Mouse (Mus musculus): Measurements from ENCODE around the gene Sdhaf4. TPM values are rescaled to one million over a fixed set of nuclear protein-coding genes. Genes with fewer than 3 reads are reported as not detected.

The Sdhaf4 gene
- polyA plus RNA-seq (2016; fragmentation: Nextera tagmentation; extraction: Ambion mirVana): 107 and 110 TPM in 2 replicates

DNA sequence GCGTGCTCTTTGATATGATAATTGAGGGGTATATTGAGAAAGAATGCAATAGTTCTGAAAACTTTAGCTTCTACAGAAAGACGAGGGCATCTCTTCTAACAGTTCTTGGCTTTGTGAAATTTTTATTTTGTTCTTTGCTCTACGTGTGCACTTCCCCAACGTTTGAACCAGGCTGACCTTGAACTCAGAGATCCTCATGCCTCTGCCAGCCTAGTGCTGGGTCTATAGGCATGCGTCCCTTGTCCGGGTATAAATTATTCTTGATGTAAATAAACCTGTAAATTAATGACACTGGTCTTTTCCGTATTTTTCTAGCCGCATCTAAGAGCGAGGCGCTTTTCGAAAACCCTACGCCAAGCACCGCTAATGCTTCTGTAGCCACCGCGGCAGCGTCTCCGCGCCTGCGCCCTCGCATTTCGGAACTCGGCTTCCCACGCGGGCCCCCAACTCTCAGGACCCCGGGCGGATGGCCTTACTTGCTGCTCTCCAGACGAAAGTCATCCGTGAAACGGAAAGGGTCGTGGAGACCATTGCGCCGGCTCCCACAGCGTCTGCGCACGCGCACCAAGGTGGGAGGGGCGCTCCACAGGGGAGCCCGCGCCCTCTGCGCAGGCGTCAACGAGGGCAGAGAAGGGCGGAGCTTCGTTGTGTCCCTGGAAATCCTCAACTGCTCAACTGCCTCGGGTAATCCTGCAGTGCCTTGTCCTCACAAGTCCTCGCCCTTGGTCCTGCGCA is at the start of gene Sdhaf4:
Sdhaf4 (minus strand) TSS at position 587 of the 735 bp plus-strand sequence.
- ATAC-seq (ENCODE audit: low FRiP score): peak; percentile 98
- Histone ChIP-seq H3K4me1 (peaks cover 5% of the 10 kb centered on the region), H3K27ac (peak within 1 kb of the TSS; percentile 89), H3K9me3 (no peaks in the 10 kb centered on the region), H3K9ac (peak within 1 kb of the TSS; percentile 70), H3K27me3 (no peaks in the 10 kb centered on the region), H3K4me2 (peak within 1 kb of the TSS; percentile 60), H3K4me3 (replicated peaks) (peak within 1 kb of the TSS; percentile 61), H3K36me3 (replicated peaks) (peaks cover 25% of the 10 kb centered on the region)
- 1% methylated on average over 47 of the region's 47 CpGs for WGBS

DNA sequence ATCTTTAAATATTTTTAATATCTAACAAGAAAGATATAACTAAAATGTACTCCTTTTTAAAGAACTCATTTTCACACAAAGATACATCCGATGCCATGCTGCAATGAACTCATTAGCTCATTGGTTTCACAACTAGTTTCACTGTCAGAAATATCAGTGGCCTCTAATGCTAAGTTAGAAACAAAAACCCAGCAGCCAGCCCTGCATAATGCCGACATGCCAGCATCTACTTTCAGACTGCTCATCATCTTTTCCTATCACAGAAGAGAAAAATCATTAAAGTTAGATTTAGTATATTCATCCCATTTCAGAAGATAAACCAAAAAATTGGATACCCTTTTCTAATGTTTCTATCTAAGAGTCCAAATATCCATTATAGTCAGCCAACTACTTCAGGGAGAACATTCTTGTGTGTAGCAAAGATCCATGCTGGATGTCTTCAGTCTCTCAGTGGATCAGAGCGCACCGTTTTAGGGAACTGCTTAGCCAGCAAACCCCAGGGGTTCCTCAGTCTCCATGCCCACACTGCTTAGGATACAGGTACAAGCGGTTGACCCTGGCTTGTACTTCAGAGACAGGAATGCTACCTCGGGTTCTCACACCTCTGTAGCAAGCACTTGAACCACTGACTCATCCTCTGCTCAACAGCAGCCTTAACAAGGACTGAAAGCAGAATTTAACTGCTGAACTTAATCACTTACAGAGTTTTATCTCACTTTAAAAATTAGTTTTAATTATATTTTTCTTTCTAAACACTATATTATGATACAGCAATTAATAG is 41.5 kb upstream of the Sdhaf4 start:
- H3K27me3 ChIP-seq: no peaks in the 10 kb centered on the region
- H3K36me3 ChIP-seq (replicated peaks): no peaks in the 10 kb centered on the region
- H3K4me1 ChIP-seq: no peaks in the 10 kb centered on the region
- H3K9me3 ChIP-seq: no peaks in the 10 kb centered on the region
- H3K27ac ChIP-seq: no peak overlapping the region
- H3K9ac ChIP-seq: no peak overlapping the region
- H3K4me2 ChIP-seq: no peak overlapping the region
- no peak for ATAC-seq (ENCODE audit: low FRiP score)
- no peak overlapping the region for H3K4me3 ChIP-seq (replicated peaks)
- WGBS: 77% methylated on average over 6 of the region's 6 CpGs

DNA sequence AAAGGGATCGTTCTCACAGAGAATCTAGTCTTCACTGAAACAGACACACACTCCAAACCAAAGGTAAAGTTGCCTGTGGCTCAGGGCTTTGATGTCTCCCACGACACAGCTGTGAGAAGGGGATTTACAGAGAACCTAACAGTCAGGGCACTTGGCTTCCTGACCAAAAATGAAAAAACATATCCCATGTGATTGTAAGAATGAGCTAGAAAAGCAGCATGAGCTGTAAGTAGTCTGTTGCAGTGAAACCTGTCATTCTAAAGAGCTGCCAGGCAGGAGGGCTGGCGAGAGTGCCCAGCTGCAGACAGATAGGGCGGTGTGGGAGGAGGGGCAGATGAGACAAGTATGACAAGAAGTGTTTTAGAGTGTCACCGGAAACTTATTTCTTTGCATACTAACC is 40.2 kb upstream of the Sdhaf4 start:
- no peak for ATAC-seq (ENCODE audit: low FRiP score)
- no peaks in the 10 kb centered on the region for H3K9me3 ChIP-seq
- no peaks in the 10 kb centered on the region for H3K36me3 ChIP-seq (replicated peaks)
- 73% methylated on average over 5 of the region's 5 CpGs for WGBS
- no peaks in the 10 kb centered on the region for H3K27me3 ChIP-seq
- H3K27ac ChIP-seq: no peak overlapping the region
- no peak overlapping the region for H3K4me2 ChIP-seq
- no peak overlapping the region for H3K9ac ChIP-seq
- no peaks in the 10 kb centered on the region for H3K4me1 ChIP-seq
- no peak overlapping the region for H3K4me3 ChIP-seq (replicated peaks)

DNA sequence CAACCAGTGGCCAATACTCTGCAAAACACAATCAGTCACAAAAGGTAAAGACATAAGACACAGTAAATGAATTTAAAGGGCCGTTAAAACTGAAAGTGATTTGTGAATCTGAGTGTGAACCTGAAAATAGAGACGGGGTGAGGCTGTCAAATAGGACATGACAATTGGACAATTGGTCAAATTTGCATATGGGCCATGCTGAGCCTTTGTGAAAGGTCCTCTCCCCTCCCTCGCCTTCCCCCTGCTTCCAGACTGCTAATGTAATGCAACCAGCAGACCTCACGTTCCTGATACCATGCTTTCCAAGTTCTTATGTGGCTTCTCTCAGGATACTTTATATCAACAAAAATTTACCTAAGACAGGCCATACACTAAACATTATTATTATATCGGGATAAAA is 37.6 kb upstream of the Sdhaf4 start:
- no peaks in the 10 kb centered on the region for H3K27me3 ChIP-seq
- H3K4me1 ChIP-seq: no peaks in the 10 kb centered on the region
- 35% methylated on average over 5 of the region's 5 CpGs for WGBS
- H3K9me3 ChIP-seq: no peaks in the 10 kb centered on the region
- no peak overlapping the region for H3K27ac ChIP-seq
- no peak for ATAC-seq (ENCODE audit: low FRiP score)
- H3K36me3 ChIP-seq (replicated peaks): no peaks in the 10 kb centered on the region
- H3K9ac ChIP-seq: no peak overlapping the region
- no peak overlapping the region for H3K4me2 ChIP-seq
- no peak overlapping the region for H3K4me3 ChIP-seq (replicated peaks)

DNA sequence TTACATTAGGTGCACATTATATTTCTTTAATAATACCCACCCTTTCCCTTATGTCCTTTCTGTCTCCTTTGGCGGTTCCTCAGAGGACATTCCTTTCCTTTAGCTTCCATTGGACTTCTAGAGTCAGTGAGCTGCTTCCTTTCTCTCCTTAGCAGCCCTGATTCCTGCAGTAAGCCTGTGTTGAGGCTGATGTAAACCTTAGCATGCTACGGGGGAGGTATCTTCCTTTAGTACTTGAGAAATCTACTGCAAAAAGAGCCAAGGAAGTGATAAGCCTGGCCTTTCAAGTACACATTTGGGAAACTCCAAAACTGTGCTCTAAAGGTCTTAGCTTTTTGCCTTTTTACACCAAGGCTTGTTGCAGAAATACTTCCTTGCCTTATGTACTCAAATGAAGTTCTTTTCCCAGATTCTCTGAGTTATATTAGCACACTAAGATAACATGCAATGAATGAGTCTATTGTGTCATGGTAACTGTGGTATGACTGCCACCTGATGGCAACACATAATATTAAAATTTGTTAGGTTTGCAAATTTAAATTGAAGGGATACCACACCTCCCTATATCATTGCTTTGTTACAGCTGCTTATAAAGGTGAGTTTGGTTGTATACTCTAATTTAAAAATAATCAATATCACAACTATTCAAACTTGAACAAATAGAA is 28.4 kb upstream of the Sdhaf4 start:
- Histone ChIP-seq H3K27me3 (no peaks in the 10 kb centered on the region), H3K4me3 (replicated peaks) (no peak overlapping the region), H3K9me3 (no peaks in the 10 kb centered on the region), H3K4me1 (no peaks in the 10 kb centered on the region), H3K27ac (no peak overlapping the region), H3K36me3 (replicated peaks) (peaks cover 12% of the 10 kb centered on the region), H3K9ac (no peak overlapping the region), H3K4me2 (no peak overlapping the region)
- ATAC-seq (ENCODE audit: low FRiP score): no peak
- WGBS: 91% methylated on average over 2 of the region's 2 CpGs

DNA sequence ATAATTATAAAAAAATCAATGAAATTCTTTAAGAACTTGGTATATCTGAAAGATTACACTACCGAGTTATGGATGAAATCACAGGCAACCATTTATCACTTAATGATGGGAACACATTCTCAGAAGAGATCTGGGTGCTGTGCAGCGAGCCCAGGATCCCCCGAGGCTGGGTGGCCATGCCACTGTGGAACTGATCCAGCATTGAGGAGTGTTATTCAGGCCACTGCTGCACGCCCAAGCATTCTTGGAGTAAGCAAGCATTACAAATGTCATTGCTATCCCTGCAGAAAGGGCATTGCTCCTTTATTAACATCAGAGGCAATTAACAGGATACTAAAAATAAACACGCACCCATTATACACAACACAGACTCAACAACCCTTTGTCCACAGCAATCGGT is 5.4 kb upstream of the Sdhaf4 start:
- H3K36me3 ChIP-seq (replicated peaks): peaks cover 4% of the 10 kb centered on the region
- H3K4me1 ChIP-seq: no peaks in the 10 kb centered on the region
- no peak overlapping the region for H3K4me2 ChIP-seq
- no peak for ATAC-seq (ENCODE audit: low FRiP score)
- no peak overlapping the region for H3K27ac ChIP-seq
- H3K4me3 ChIP-seq (replicated peaks): no peak overlapping the region
- H3K9ac ChIP-seq: no peak overlapping the region
- no peaks in the 10 kb centered on the region for H3K27me3 ChIP-seq
- 91% methylated on average over 6 of the region's 6 CpGs for WGBS
- no peaks in the 10 kb centered on the region for H3K9me3 ChIP-seq

DNA sequence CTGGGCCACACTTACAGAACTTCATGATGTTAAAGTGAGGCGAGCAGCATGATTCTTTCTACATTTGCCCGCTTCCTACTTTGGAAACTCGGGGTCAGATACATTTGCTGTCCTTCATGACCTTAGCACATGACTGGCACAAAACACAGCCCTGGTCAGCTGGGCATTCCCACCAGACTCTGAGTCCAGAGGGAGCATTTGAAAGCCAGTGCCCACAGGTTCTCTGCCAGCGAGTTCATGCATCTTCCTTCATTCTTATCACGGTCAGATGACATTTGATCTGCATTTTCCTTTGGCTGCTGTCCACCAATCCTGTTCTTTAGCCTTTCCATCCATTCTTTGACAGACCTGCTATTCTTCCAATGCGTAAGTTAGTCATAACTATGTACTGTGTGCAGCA is 4.6 kb upstream of the Sdhaf4 start:
- H3K4me1 ChIP-seq: no peaks in the 10 kb centered on the region
- ATAC-seq (ENCODE audit: low FRiP score): no peak
- no peak overlapping the region for H3K27ac ChIP-seq
- H3K4me3 ChIP-seq (replicated peaks): no peak overlapping the region
- no peaks in the 10 kb centered on the region for H3K9me3 ChIP-seq
- H3K36me3 ChIP-seq (replicated peaks): peaks cover 4% of the 10 kb centered on the region
- WGBS: 96% methylated on average over 6 of the region's 6 CpGs
- no peak overlapping the region for H3K4me2 ChIP-seq
- H3K9ac ChIP-seq: no peak overlapping the region
- H3K27me3 ChIP-seq: no peaks in the 10 kb centered on the region

DNA sequence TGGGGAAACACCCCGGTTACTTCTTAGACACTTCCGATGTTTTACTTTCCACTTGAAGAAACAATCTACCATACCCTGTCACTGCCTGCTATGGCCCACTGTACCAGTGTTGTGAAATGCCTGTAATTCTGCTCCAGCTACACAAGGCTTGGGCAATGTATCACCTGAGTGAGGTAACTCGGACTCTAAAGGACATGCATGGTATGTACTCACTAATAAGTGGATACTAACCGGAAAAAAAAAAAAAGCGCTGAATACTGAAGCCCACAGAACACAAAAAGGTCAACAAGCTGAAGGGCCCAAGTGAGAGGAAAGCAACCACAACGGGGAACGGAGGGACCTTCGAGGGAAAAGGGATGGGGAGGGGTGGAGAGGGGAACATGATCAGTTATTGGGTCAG is 2.2 kb upstream of the Sdhaf4 start:
- Histone ChIP-seq H3K9me3 (no peaks in the 10 kb centered on the region), H3K4me3 (replicated peaks) (no peak overlapping the region), H3K27ac (no peak overlapping the region), H3K4me2 (no peak overlapping the region), H3K9ac (no peak overlapping the region), H3K27me3 (no peaks in the 10 kb centered on the region), H3K36me3 (replicated peaks) (peaks cover 5% of the 10 kb centered on the region), H3K4me1 (peaks cover 5% of the 10 kb centered on the region)
- no peak for ATAC-seq (ENCODE audit: low FRiP score)
- WGBS: 91% methylated on average over 8 of the region's 8 CpGs

DNA sequence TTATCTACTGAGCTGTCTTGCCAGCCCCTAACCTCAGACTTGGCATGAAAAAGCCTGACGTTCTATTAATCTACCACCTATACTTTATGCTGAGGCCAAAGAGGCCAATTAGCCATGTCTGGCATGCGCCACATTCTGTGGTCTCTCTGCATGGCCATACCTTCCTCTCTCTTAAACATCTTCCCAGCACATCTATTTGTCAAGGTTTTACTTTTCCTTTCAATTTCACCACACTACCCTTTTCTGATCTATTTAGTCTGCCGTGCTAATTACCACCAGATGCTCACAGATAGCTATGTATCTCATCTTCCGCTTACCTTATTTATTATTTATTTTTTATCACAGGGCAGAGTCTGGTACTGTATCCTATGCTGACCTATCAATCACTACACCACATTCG is 6.1 kb downstream of the Sdhaf4 start:
- no peak overlapping the region for H3K4me3 ChIP-seq (replicated peaks)
- 94% methylated on average over 5 of the region's 5 CpGs for WGBS
- ATAC-seq (ENCODE audit: low FRiP score): no peak
- H3K36me3 ChIP-seq (replicated peaks): peaks cover 52% of the 10 kb centered on the region
- no peaks in the 10 kb centered on the region for H3K9me3 ChIP-seq
- no peak overlapping the region for H3K27ac ChIP-seq
- no peaks in the 10 kb centered on the region for H3K27me3 ChIP-seq
- H3K4me2 ChIP-seq: no peak overlapping the region
- peaks cover 2% of the 10 kb centered on the region for H3K4me1 ChIP-seq
- no peak overlapping the region for H3K9ac ChIP-seq

DNA sequence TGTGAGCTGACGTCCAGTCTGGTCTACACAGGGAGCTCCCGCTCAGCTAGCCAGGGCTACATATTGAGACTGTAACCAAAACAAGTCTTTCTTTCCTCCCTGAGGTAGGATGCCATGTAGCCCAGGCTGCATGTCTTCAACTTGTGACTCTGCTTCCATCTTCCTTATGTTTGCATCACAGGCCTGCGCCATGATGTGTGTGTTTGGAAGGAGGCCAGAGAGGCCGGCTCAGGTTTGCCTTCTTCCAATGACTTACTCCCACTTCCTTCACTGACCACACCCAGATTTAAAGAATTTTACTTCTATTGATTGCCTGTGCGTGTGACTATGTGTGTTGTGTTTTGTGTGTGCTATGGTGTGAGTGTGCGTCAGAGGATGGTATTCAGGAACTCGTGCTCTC is 6.6 kb downstream of the Sdhaf4 start:
- ATAC-seq (ENCODE audit: low FRiP score): no peak
- Histone ChIP-seq H3K4me1 (no peaks in the 10 kb centered on the region), H3K9ac (no peak overlapping the region), H3K4me2 (no peak overlapping the region), H3K27me3 (no peaks in the 10 kb centered on the region), H3K27ac (no peak overlapping the region), H3K4me3 (replicated peaks) (no peak overlapping the region), H3K36me3 (replicated peaks) (peaks cover 52% of the 10 kb centered on the region), H3K9me3 (no peaks in the 10 kb centered on the region)
- WGBS: 96% methylated on average over 7 of the region's 7 CpGs

DNA sequence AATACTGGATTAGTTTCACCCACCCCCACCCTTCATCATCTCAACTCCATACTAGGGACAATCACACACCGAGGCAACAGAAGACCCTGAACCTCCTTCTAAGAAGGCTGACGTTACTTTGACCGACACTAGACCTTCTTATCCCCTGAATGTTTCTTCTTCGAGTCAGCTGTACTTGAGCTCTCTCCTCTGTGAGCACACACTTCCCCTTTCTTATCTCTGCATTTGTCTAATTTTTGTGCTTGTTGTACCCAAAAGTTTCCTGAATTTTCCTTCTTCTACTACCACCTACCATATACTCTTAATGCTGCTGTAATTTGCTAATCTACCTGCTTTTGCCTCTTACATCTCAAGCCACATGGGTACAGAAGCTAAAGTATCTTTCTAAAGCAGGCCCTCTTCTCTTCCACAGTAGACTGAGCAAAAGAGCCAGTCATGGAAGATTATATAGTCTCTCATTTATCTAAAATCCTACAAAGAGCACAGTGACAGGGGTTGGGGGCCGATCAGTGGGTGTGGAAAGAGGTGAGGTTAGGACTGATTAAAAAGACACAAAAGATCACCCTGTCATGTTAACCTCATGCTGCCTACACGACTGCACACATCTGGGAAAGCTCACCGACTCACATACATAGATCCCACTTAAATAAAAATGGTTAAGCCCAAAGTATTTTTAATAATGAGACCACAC is 7.2 kb downstream of the Sdhaf4 start:
- no peak for ATAC-seq (ENCODE audit: low FRiP score)
- WGBS: 93% methylated on average over 7 of the region's 7 CpGs
- Histone ChIP-seq H3K9me3 (no peaks in the 10 kb centered on the region), H3K36me3 (replicated peaks) (peaks cover 52% of the 10 kb centered on the region), H3K27ac (no peak overlapping the region), H3K4me1 (no peaks in the 10 kb centered on the region), H3K4me2 (no peak overlapping the region), H3K4me3 (replicated peaks) (no peak overlapping the region), H3K9ac (no peak overlapping the region), H3K27me3 (no peaks in the 10 kb centered on the region)

DNA sequence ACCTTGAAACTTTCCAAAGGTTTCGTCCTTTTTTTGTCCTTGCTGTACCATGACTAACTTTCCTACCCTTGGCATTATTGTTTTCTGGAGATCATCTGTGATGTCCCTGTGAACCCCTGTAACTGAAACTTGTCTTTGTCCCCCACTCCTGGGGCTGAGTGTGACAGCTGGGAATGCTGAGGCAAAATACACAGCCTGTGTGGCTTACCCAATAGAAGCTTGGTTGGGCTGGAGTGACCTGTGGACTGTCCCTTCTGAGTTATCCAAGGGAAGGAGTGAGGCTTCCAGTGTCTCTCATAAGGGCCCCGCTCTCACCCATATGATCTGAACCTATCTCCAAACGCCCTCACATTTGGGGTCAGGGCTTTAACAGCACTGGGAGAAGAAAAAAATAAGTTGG is 8.0 kb downstream of the Sdhaf4 start:
- H3K4me2 ChIP-seq: no peak overlapping the region

More for the DNA sequence above, 8.0 kb downstream of the Sdhaf4 start:
- no peak overlapping the region for H3K9ac ChIP-seq
- no peak overlapping the region for H3K27ac ChIP-seq
- no peak for ATAC-seq (ENCODE audit: low FRiP score)
- no peaks in the 10 kb centered on the region for H3K27me3 ChIP-seq
- H3K9me3 ChIP-seq: no peaks in the 10 kb centered on the region
- WGBS: 91% methylated on average over 3 of the region's 3 CpGs
- H3K4me3 ChIP-seq (replicated peaks): no peak overlapping the region
- peaks cover 46% of the 10 kb centered on the region for H3K36me3 ChIP-seq (replicated peaks)
- no peaks in the 10 kb centered on the region for H3K4me1 ChIP-seq
